Mouse (Mus musculus): Measurements from ENCODE around the gene Lpcat4.

DNA sequence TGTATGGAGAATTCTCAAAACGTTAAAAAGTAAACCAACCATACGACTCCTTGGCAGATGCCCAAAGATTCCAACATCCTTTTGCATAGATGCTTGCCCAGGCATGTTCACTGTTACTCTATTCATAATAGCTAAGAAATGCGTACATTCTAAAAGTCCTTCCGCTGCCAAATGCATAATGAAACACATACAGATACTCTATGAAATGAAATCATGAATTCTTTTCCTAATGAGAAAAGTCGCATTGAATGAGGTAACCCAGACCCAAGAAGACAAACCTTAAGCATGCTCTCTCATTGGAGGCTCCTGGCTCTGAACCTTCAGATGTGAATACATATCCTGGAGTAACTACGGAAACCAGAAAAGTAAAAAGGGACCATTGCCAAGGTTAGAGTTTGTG is 36.2 kb upstream of the Lpcat4 start:
- TF ChIP-seq GATA1 (IDR thresholded peaks at IDR 0.05; ENCODE audit: borderline replicate concordance, low read length): no peak
- no peak for TF ChIP-seq FLI1 (IDR thresholded peaks at IDR 0.05; ENCODE audit: low read length)
